Mouse (Mus musculus) left cerebral cortex, postnatal 25 days (tissue): ENCODE measurements around the gene Xpnpep2. TPM values are rescaled to one million over a fixed set of nuclear protein-coding genes. Genes with fewer than 3 reads are reported as not detected.

Experiments
- DNase-seq, 2 experiments: peaks; one replicate each; pipeline ENCODE4 v3.0.0; 2022; ENCODE audit warnings: low spot score in 2 of 2, mixed read lengths in 1 of 2
- intact Hi-C: fragments of 180-260 bp; cut with DNase I; formaldehyde crosslinking; loops from one replicate; pipeline ENCODE4 v1.15.1; 2025
- total RNA-seq, 2 experiments: library from RNA; stranded (reverse); gene quantifications; 2 replicates each; pipeline ENCODE4 v1.2.3; 2021

Xpnpep2 gene
- total RNA-seq, 2 experiments from 2014 or later, result 0.27 to 0.37 TPM

GRCm38 (mm10) chrX:48119294-48119693 is 10.8 kb downstream of the Xpnpep2 start:
- intact Hi-C loops, result no loop called here
- DNase-seq, result no peak

GRCm38 (mm10) chrX:48124132-48125071 is 15.9 kb downstream of the Xpnpep2 start:
- DNase-seq, result peak; percentile 31 to 55
- intact Hi-C loops, result loop anchor here (1.0 to 10.0 kb wide), 2 partner anchors 105 to 130 kb away; no protein-coding TSS in a partner anchor

- intact Hi-C loops, result loop anchor here (10.0 kb wide), 1 partner anchor 132 kb away; no protein-coding TSS in a partner anchor
- no peak for DNase-seq
These were observed 18.5 kb downstream of the Xpnpep2 start for GRCm38 (mm10) chrX:48126903-48127476.

- no peak for DNase-seq
- intact Hi-C loops, result loop anchor here (10.0 kb wide), 1 partner anchor 133 kb away; no protein-coding TSS in a partner anchor
These were observed 19.1 kb downstream of the Xpnpep2 start for GRCm38 (mm10) chrX:48127502-48128218.

- DNase-seq, result no peak
- intact Hi-C loops, result loop anchor here (10.0 kb wide), 1 partner anchor 134 kb away; no protein-coding TSS in a partner anchor
These were observed 20.6 kb downstream of the Xpnpep2 start for GRCm38 (mm10) chrX:48129167-48129566.

GRCm38 (mm10) chrX:48136935-48137334 is 28.4 kb downstream of the Xpnpep2 start:
- intact Hi-C loops, result no loop called here
- no peak for DNase-seq

GRCm38 (mm10) chrX:48138011-48138410 is 29.5 kb downstream of the Xpnpep2 start:
- intact Hi-C loops, result no loop called here
- no peak for DNase-seq

- DNase-seq, result no peak
- intact Hi-C loops, result no loop called here
These were observed 30.2 kb downstream of the Xpnpep2 start for GRCm38 (mm10) chrX:48138539-48139275.

- no peak for DNase-seq
- intact Hi-C loops, result no loop called here
These were observed 31.1 kb downstream of the Xpnpep2 start for GRCm38 (mm10) chrX:48139368-48140285.

- DNase-seq, result no peak
- intact Hi-C loops, result no loop called here
These were observed 31.9 kb downstream of the Xpnpep2 start for GRCm38 (mm10) chrX:48140286-48140877.

- DNase-seq, result no peak
- intact Hi-C loops, result no loop called here
These were observed 33.0 kb downstream of the Xpnpep2 start for GRCm38 (mm10) chrX:48141481-48141880.

- no peak for DNase-seq
- intact Hi-C loops, result no loop called here
These were observed 35.1 kb downstream of the Xpnpep2 start for GRCm38 (mm10) chrX:48143415-48144335.

GRCm38 (mm10) chrX:48146262-48146661 is 37.7 kb downstream of the Xpnpep2 start, which contains the start of gene Sash3:
Sash3 (plus strand) TSS chrX:48146436.
- DNase-seq, result no peak
- intact Hi-C loops, result no loop called here

- no peak for DNase-seq
- intact Hi-C loops, result no loop called here
These were observed 38.7 kb downstream of the Xpnpep2 start for GRCm38 (mm10) chrX:48147226-48147625.

- no peak for DNase-seq
- intact Hi-C loops, result no loop called here
These were observed 39.2 kb downstream of the Xpnpep2 start for GRCm38 (mm10) chrX:48147741-48148186.

GRCm38 (mm10) chrX:48152106-48152505 is 43.6 kb downstream of the Xpnpep2 start:
- intact Hi-C loops, result no loop called here
- DNase-seq, result no peak

- DNase-seq, result no peak
- intact Hi-C loops, result no loop called here
These were observed 44.9 kb downstream of the Xpnpep2 start for GRCm38 (mm10) chrX:48153414-48153813.
